Mouse (Mus musculus) gastrocnemius, postnatal 4 days (tissue): ENCODE results near the gene Lrrc8d. TPM values are rescaled to one million over a fixed set of nuclear protein-coding genes. Genes with fewer than 3 reads are reported as not detected.

Experiments used
- DNase-seq, 2 experiments: peaks; one replicate each; pipeline ENCODE4 v3.0.0; 2021 to 2022; ENCODE audit warnings: low spot score in 2 of 2, mixed read lengths in 2 of 2
- total RNA-seq, 2 experiments: library from RNA; stranded (reverse); gene quantifications; 2 replicates each; pipeline ENCODE4 v1.2.3; 2021

Lrrc8d gene
- total RNA-seq, 2 experiments from 2014 or later, result 13.8 to 19.2 TPM

DNA sequence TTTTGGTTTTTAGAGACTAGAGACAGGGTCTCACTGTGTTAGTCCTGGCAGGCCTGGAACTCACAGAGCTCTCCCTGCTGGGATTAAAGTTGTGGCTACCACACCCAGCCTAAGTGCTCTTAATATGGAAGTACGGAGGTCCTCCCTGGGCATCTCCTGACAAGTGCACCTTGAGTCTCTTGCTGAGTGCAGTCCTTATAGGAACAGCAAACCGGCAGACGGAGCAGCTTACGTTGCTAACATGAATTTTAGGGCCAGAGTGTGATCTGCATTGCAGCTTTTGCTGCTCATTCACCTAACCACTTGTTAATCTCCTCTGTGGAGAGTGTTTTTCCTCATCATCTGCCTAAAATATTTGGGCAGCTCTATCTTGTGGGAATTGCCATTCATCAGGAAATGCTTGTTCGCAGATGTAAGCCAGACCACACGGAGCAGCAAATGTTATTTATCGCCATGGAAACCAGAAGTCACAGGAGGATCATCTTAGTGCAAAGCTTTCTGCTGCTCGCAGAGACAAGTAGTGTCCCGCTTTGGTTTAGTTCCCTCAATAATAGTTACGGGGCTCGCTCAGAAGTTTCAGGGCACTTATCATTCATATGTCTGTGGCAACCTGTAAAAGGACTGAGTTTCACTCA lies 62.2 kb downstream of the Lrrc8d start:
- DNase-seq, result no peak

- no peak for DNase-seq
Observed at GRCm38 (mm10) chr5:105764369-105764768, 64.6 kb downstream of the Lrrc8d start.

DNA sequence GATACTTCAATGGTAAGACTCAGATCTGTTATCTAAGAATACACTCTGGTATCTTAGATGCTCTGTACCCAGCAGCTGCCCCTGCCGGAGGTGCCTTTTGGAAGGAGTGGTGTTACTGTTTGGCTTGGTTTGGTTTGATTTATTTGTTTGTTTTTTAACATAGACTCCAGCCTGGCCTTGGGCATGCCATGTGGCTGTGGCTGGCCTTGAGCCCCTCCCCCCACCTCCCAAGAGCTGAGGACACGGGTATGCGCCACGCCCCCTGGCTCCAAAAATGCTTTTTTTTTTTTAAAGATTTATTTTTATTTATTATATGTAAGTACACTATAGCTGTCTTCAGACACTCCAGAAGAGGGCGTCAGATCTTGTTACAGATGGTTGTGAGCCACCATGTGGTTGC lies 65.6 kb downstream of the Lrrc8d start:
- no peak for DNase-seq

- DNase-seq, result no peak
Observed at GRCm38 (mm10) chr5:105776368-105776767, 76.6 kb downstream of the Lrrc8d start.

DNA sequence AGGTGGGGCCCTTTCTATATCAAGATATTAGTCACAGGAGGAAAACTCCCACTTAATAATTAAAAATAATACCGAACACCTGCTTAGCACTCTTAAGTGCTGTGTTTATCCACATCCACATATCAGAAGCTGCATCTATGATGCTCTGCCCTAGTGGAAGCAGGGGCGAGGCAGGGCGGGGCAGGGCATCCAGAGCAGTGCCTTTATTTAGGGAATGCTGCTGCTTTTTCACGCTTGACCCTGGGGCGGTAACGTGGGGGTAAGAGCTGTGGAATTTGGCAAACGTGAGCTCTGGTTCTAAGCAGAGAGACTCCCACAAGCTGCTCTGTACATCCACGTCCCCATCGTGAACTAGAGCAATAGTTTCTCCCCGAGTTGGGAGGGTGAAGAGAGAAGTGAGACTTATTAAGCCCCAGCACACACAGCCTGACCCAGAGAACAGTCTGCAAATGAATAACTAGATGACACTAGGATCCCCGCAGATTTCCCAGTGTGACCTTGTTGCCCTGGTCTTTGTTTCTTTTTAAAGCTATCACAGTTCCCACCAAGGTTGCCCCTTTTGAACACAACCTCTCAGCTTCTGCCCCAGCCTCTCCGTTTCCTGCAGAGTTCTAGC lies 77.3 kb downstream of the Lrrc8d start:
- DNase-seq, result no peak

DNA sequence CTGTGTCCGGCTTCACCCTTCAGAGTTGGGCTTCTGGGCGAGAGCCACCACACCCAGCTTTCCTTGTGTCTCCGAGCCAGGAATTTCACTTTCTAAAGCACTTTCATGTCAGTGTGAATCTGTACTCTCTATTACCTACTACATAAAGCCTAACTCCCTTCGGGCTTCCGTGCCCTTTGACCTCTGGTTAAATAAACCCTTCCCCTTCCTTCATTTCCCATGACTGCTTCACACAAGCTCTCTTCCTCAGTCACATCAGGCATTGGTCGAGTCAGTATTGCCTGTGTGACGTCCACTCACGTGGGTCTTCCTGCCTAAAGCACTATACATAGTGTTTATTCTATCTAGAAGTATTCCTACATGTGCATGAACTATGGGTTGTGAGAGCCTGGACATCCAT lies 77.9 kb downstream of the Lrrc8d start:
- no peak for DNase-seq

DNA sequence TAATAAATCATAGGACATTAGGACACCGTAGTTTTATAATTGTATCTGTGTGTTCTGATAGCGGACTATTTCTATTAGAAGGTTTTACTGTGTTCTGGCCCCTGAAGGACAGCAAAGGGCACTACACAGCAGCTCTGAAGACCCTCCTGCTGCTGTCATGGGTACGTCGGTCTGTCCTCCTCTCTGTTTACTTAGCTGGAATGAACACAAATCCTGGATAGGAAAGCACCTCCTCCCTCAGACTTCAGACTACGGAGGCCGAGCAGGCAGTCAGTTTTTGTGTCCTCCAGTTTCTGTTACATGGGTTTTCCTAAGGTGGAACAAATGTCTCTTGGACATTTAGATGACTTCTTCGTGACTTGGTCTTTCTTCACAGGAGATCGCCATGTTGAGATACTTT lies 78.4 kb downstream of the Lrrc8d start:
- DNase-seq, result no peak

- DNase-seq, result no peak
Observed at GRCm38 (mm10) chr5:105778723-105779122, 79.0 kb downstream of the Lrrc8d start.

GRCm38 (mm10) chr5:105779331-105779730 lies 79.6 kb downstream of the Lrrc8d start:
- DNase-seq, result no peak

DNA sequence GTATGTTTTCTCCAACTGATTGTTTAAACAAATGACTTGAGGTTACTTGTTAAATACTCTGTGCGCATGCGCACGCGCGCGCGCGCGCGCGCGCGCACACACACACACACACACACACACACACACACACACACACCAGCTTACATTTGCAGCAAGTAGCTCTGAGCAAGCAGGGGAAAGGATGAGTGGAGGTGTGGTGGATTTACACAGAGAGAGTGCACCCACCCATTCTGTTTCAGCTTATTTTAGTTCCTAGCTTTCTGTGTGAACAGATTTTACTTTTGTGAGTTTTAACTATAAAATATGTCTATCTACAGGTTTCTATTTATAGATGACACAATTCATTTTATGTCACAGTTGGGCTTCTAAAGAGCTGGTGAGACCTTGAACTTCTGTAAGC lies 84.1 kb downstream of the Lrrc8d start:
- no peak for DNase-seq

DNA sequence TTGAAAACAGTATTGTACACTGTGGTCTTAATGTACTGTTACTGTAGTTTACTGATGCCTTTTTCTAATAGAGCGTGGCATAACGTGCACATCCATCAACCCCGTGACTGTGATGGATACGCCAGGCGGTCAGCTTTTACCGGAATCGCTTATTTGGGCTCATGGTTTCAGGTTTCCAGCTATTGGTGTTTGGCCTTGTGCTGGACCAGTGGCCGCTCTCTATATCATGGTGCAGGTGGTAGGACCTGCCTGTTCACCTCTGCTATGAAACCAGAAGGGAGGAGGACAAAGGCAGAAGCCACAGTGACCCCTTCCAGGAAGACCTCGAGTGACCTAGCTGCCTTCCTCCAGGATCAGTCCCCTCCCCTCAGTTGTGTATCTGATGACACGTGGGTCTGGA lies 85.0 kb downstream of the Lrrc8d start:
- no peak for DNase-seq

DNA sequence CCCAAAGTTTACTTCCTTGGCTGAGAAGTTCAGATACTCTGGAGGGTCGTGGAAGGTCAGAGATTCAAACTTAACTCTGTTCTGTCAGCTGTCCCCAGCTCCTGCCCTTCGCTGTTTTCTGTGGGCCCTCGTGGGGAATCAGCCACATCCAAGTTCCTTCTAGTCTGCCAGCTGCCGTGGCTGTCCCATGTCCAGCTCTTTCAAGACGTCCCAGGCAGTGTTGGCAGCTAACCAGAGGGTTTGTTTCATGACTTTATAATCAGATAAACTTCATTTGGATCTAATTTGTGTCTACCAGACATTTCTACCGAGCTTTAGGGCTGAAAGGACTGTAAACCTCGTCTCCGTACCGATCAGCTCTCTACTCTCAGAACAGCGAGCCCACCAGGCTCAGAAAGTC lies 87.8 kb downstream of the Lrrc8d start:
- DNase-seq, result no peak

- DNase-seq, result no peak
Observed at GRCm38 (mm10) chr5:105789801-105790200, 90.0 kb downstream of the Lrrc8d start.

DNA sequence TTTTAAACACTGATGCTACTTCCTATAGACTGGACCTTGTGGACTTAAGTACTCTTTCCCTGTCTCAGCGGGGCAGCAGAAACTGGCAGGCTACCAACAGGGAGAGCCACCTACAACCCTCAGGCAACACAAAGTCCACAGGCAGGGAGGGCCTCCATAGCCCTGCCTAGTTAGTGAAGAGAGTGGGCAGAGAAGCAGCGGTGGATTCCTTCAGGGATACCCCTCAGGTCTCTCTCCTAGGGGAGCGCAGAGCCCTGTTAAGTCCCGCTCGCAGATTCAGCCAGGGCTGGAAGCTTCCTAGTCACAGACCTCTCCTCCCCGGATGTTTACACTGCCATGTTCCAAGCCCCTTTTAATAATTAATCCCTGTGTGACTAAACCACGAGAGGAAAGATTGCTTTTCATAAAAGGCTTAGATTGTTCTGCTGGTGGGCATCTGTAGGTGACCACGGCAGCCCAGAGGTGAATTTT lies 92.6 kb downstream of the Lrrc8d start:
- no peak for DNase-seq

- DNase-seq, result peak in 1 of 2 experiments; percentile 27
Observed at GRCm38 (mm10) chr5:105792853-105793547, 93.2 kb downstream of the Lrrc8d start.

DNA sequence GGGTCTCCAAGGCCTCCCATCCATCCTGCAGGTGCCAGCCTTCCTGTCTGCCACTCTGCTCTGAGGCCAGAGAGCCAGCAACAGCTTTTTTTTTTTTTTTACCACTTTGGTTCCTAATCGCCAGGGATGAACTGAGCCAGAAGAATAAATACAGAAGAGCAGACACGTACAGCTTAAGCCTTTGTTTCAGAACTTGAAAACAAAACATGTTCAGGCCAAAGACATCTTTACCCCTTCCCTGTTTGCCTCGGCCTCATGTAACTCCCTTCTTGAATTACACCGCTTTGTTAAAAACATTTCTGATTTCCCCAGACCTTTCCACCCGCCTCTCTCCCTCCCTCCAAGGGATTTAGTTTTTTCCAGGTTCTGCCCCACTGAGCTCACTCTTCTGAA lies 93.8 kb downstream of the Lrrc8d start:
- DNase-seq, result no peak

DNA sequence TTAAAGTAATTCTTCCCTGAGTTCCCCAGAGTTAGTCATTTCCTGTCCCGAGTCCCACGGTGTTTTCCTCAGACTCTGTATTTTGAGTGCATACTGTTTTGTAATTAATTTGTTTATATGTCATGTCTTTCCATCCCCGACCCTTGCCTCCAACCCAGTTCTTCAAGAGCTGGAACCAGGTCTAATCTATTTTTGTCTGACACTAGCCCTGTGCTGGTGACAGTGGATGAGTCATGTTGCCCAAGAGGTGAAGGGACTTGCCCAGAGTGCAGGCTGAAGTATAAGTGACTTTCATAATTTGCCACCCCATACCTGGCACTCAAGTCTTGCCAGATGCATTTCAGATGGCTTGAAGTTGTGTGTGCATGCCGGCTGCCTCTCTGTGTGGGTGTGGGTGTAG lies 98.7 kb downstream of the Lrrc8d start:
- no peak for DNase-seq

GRCm38 (mm10) chr5:105799850-105800635 lies 100.3 kb downstream of the Lrrc8d start:
- no peak for DNase-seq

- DNase-seq, result no peak
Observed at GRCm38 (mm10) chr5:105801031-105801529, 101.3 kb downstream of the Lrrc8d start.

DNA sequence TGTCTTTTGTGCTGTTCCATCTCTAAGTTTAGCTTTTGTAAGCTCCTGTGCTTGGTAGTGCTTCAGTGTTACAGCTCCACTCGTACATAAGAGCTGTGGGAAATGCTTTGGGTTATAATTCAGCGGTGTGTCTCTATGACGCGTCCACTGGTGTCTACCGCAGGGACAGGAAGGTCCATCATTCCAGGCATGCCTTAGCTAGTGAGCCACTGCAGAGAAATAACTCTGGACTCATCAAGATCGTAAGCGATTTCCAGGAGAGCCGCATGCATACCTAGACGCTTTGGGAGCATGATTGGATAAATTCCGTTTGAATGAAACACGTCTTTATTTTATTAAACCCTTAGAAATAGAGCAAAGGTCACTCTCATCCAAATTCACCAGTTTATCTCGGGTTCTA lies 106.2 kb downstream of the Lrrc8d start:
- no peak for DNase-seq

DNA sequence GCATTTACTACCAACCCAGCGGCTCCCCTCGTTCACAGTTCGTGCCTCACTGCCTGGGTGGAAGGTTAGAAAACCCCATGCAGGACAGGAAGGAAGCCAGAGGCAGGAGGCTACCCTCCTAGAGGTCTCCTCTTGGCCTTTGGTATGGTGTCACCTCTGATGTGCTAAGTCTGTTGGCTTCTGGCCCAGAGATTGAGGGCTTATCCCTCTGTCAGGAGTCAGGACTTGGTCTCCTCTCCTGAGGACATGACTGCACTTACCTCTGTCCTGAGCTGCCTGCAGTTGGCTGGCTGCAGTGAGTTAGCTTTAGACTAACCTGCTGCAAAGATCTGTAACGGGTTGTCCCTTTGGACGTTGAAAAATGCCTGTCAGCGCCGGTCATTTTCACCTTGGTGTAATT lies 107.7 kb downstream of the Lrrc8d start:
- no peak for DNase-seq

DNA sequence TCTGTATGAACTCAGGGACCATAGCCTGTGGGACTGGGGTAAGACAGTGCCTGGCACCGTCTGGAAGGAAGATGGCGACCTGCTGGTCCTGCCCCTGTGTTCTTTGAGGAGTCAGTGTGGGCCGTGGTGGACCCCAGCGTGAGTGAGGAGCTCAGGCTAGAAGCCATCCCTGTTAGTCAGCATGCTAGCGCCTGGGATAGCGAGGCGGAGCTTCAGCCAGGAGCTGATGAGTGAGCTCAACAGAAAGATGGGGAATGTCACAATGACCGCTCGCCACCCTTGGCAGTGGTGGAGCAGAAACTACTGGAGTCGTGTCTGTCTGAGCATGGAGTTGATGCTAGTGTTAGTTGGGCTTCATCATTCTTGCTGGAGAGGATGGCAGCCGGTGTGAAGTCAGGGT lies 109.3 kb downstream of the Lrrc8d start:
- no peak for DNase-seq
